Mouse (Mus musculus): ENCODE data around the gene Nfkb2. TPM values are rescaled to one million over a fixed set of nuclear protein-coding genes. Genes with fewer than 3 reads are reported as not detected.

The Nfkb2 gene
- polyA plus RNA-seq, 1 experiment from 2014 or later: 6.1 TPM

DNA sequence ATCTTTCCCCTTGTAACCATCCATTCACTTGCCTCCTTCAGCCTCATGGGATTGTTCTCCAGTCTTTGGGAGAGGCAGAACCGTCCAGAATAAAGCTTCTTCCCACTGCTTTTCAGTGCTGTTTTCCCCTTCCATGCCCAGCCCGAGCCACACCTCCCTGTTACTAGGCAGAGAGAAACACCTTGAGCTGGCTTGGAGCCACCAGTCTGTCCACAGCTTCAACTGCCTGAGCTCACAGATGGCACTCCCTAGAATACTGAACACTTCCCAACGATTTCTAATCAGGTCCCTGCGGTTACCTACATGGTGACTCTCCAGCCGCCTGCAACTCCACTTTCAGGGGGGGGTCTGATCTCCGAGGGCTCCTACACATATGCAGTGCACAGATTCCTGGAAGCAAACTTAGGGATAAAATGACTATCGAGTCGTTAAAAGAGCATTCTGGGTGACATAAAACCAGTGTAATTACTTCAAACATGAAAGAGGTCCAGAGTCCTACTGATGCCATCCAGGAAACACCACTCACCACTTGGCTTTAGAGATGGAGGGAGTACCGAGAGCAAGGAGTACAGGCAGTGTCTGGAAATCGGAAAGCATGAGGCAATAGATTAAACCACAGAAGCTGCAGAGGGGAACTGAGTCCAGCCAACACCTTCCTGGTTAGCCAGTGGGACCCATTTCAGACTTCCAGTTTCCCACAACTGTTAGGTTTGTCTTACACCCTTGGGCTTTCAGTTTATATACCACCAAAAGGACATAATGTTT lies 46.2 kb downstream of the Nfkb2 start, which contains the start of gene 2310034G01Rik:
Gene 2310034G01Rik (minus strand): TSS at position 135 of the 765 bp plus-strand sequence.
- TF ChIP-seq CTCF (IDR thresholded peaks at IDR 0.05; ENCODE audit: low read depth): no peak
- peak; percentile 72 for ATAC-seq
- H3K27ac ChIP-seq (ENCODE audit: low read depth, low read length): peak within 1 kb of the TSS; percentile 51; the same call in 1 of the 2 replicates

DNA sequence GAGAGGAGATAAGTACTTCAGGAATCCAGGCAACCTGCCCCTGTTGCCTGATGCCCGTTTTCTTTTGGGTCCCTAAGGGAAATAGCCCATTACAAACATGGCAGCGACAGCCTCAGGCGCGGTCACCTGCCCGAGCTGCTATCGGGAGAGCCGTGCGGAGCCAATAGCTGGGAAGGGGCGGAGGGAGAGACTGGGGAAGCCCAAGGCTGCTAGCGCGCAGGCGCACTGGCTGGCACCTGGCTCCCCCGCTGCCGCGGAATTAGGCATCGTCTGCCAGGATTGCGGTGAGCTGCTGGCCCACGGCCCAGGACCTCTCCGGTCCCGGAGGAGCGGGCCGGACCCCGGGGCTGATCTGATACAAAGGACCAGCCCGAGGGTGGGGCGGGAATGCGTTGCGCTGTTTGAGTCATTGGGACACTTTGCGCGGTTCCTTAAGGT lies 52.6 kb downstream of the Nfkb2 start:
- under 1% methylated on average over 29 of the region's 29 CpGs for WGBS
- H3K9me3 ChIP-seq (ENCODE audit: control insufficient read depth): no peaks in the 10 kb centered on the region
- peak overlapping the region; percentile 26 for H3K9ac ChIP-seq (ENCODE audit: low read depth, low read length)
- H3K4me2 ChIP-seq (replicated peaks; ENCODE audit: low read depth): peak overlapping the region; percentile 89
- no peaks in the 10 kb centered on the region for H3K27me3 ChIP-seq (replicated peaks; ENCODE audit: control insufficient read depth, insufficient read depth, low read length)
- no peaks in the 10 kb centered on the region for H3K4me1 ChIP-seq (replicated peaks; ENCODE audit: control insufficient read depth, insufficient read depth, low read length)
- peak overlapping the region; percentile 69 for H3K27ac ChIP-seq (ENCODE audit: low read depth, low read length)
- no peaks in the 10 kb centered on the region for H3K36me3 ChIP-seq (ENCODE audit: control insufficient read depth, insufficient read depth)
- ATAC-seq: peak; percentile 82
- no peak for TF ChIP-seq CTCF (IDR thresholded peaks at IDR 0.05; ENCODE audit: low read depth)
- peak overlapping the region; percentile 64 for H3K4me3 ChIP-seq (ENCODE audit: low read depth, low read length)

More for the DNA sequence above, 46.2 kb downstream of the Nfkb2 start, which contains the start of gene 2310034G01Rik:
- no peaks in the 10 kb centered on the region for H3K27me3 ChIP-seq (replicated peaks; ENCODE audit: control insufficient read depth, insufficient read depth, low read length)
- H3K4me2 ChIP-seq (replicated peaks; ENCODE audit: low read depth): peak within 1 kb of the TSS; percentile 98
- H3K4me3 ChIP-seq (ENCODE audit: low read depth, low read length): peak within 1 kb of the TSS; percentile 56
- no peaks in the 10 kb centered on the region; the same call in 1 of the 2 replicates for H3K36me3 ChIP-seq (ENCODE audit: control insufficient read depth, insufficient read depth)
- peak within 1 kb of the TSS; percentile 62 for H3K9ac ChIP-seq (ENCODE audit: low read depth, low read length)
- H3K9me3 ChIP-seq (ENCODE audit: control insufficient read depth): no peaks in the 10 kb centered on the region
- WGBS: 32% methylated on average over 10 of the region's 10 CpGs
- no peaks in the 10 kb centered on the region for H3K4me1 ChIP-seq (replicated peaks; ENCODE audit: control insufficient read depth, insufficient read depth, low read length)

DNA sequence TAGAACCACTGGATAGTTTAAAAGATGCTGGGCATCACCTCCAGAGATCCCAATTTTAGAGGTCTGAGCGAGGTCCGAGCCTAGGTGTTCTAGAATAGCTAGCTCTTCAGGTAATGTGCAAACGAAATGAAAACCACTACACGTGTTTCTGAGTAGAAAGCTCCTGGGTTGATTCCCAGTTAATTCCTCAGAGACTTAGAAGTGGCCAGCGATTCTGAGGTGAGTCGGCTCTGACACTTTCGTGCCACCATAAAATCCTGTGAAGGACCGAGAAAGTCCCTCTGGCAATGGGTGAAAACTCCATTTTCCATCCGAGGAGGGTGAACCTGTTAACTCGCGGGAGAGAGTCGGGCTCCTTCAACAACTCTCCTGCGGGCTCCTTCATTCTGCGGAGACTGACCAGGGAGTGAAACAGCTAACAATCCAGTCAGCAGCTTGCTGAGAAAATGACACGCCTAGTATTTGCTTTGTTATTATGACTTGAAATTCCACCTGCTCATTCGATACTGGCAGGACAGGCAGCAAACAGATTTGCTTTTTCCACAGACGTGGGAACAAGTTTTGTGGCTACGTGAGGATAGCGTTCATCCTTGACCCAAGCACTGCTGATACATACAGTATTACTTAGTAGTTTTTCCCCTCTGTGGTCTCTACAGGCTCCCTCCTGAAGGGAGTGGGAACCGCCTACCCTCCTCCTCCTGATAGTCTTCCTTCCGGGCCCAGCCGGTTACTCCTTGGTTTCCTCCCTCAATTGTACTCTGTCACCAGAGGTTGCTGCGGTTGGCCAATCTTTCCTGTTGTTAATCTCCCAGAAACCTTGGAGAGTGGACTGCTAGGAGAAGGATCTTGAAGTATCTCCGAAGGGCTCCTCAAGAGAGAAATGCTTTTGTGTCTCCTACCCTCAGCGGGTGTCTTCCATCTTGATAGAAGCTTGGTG lies 53.5 kb downstream of the Nfkb2 start:
- no peaks in the 10 kb centered on the region for H3K36me3 ChIP-seq (ENCODE audit: control insufficient read depth, insufficient read depth)
- peak overlapping the region; percentile 64 for H3K4me3 ChIP-seq (ENCODE audit: low read depth, low read length)
- TF ChIP-seq CTCF (IDR thresholded peaks at IDR 0.05; ENCODE audit: low read depth): no peak
- no peaks in the 10 kb centered on the region for H3K9me3 ChIP-seq (ENCODE audit: control insufficient read depth)
- peak; percentile 69 for ATAC-seq
- H3K9ac ChIP-seq (ENCODE audit: low read depth, low read length): peak overlapping the region; percentile 12; the same call in 1 of the 2 replicates
- 10% methylated on average over 25 of the region's 25 CpGs for WGBS
- peak overlapping the region; percentile 69 for H3K27ac ChIP-seq (ENCODE audit: low read depth, low read length)
- no peaks in the 10 kb centered on the region for H3K4me1 ChIP-seq (replicated peaks; ENCODE audit: control insufficient read depth, insufficient read depth, low read length)
- H3K27me3 ChIP-seq (replicated peaks; ENCODE audit: control insufficient read depth, insufficient read depth, low read length): no peaks in the 10 kb centered on the region
- peak overlapping the region; percentile 89 for H3K4me2 ChIP-seq (replicated peaks; ENCODE audit: low read depth)

DNA sequence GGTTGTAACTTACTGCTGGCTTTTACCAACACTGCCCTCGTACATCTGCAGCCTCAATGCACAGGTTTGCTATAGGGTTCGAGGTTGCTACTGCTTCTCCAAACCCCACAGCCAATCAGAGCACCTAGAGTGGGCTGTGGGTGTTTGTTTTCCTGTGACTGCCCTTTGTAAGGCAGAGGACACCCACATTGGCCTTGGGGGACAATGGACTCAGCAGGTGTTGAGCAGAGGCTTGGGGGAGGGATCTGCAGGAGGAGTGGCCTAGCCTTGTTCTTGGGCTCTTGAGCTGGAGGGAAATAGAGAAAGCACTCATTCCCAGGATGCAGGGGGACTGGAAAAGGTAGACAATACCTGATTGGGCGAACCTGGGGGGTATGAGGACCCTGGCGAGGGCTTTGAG lies 54.3 kb downstream of the Nfkb2 start:
- Histone ChIP-seq H3K4me1 (replicated peaks; ENCODE audit: control insufficient read depth, insufficient read depth, low read length) (no peaks in the 10 kb centered on the region), H3K4me2 (replicated peaks; ENCODE audit: low read depth) (peak overlapping the region; percentile 89), H3K27ac (ENCODE audit: low read depth, low read length) (peak overlapping the region; percentile 69), H3K36me3 (ENCODE audit: control insufficient read depth, insufficient read depth) (no peaks in the 10 kb centered on the region), H3K9me3 (ENCODE audit: control insufficient read depth) (no peaks in the 10 kb centered on the region), H3K9ac (ENCODE audit: low read depth, low read length) (no peak overlapping the region; the same call in 1 of the 2 replicates), H3K4me3 (ENCODE audit: low read depth, low read length) (no peak overlapping the region), H3K27me3 (replicated peaks; ENCODE audit: control insufficient read depth, insufficient read depth, low read length) (no peaks in the 10 kb centered on the region)
- ATAC-seq: peak; percentile 61
- 51% methylated on average over 4 of the region's 4 CpGs for whole genome bisulfite sequencing
- no peak for TF ChIP-seq CTCF (IDR thresholded peaks at IDR 0.05; ENCODE audit: low read depth)

MicroRNAs encoded within 50 kb of the gene (microRNA counts, 519-probe panel; counts per million panel counts)
- 3,483 counts per million, percentile 43 among the panel's probes with 10 or more counts for microRNA mmu-miR-146b

Small RNA genes lying within 50 kb of the gene (microRNA-seq; reads per million reads assigned to microRNA genes)
- not detected for gene Mir146b

Other genes starting within 250 kb of the Nfkb2 start
- 22.2 and 25.1 TPM in 2 replicates for gene Nolc1, start 228.5 kb upstream of the Nfkb2 start, polyA plus RNA-seq (2015; fragmentation: Nextera tagmentation; extraction: Ambion mirVana)
- not detected in 2 replicates for gene Elovl3, start 172.4 kb upstream of the Nfkb2 start, polyA plus RNA-seq (2015; fragmentation: Nextera tagmentation; extraction: Ambion mirVana)
- gene Pitx3, start 156.0 kb upstream of the Nfkb2 start, polyA plus RNA-seq (2015; fragmentation: Nextera tagmentation; extraction: Ambion mirVana): not detected in 2 replicates
- 28.0 and 32.1 TPM in 2 replicates for gene Gbf1, start 151.8 kb upstream of the Nfkb2 start, polyA plus RNA-seq (2015; fragmentation: Nextera tagmentation; extraction: Ambion mirVana)
- 27.1 and 30.1 TPM in 2 replicates for gene Psd, start 22.8 kb downstream of the Nfkb2 start, polyA plus RNA-seq (2015; fragmentation: Nextera tagmentation; extraction: Ambion mirVana)
- 22.0 and 25.3 TPM in 2 replicates for gene Fbxl15, start 23.9 kb downstream of the Nfkb2 start, polyA plus RNA-seq (2015; fragmentation: Nextera tagmentation; extraction: Ambion mirVana)
- gene Cuedc2, start 34.4 kb downstream of the Nfkb2 start, polyA plus RNA-seq (2015; fragmentation: Nextera tagmentation; extraction: Ambion mirVana): 78.8 and 80.0 TPM in 2 replicates
- 11.8 and 12.7 TPM in 2 replicates for gene Mfsd13a, start 36.8 kb downstream of the Nfkb2 start, polyA plus RNA-seq (2015; fragmentation: Nextera tagmentation; extraction: Ambion mirVana)
- 1.1 and 1.3 TPM in 2 replicates for gene 2310034G01Rik, start 46.0 kb downstream of the Nfkb2 start, polyA plus RNA-seq (2015; fragmentation: Nextera tagmentation; extraction: Ambion mirVana)
- gene Actr1a, start 91.4 kb downstream of the Nfkb2 start, polyA plus RNA-seq (2015; fragmentation: Nextera tagmentation; extraction: Ambion mirVana): 100 and 103 TPM in 2 replicates
- gene Sufu, start 92.6 kb downstream of the Nfkb2 start, polyA plus RNA-seq (2015; fragmentation: Nextera tagmentation; extraction: Ambion mirVana): 9.0 and 9.5 TPM in 2 replicates
- 16.7 and 17.1 TPM in 2 replicates for gene Trim8, start 197.4 kb downstream of the Nfkb2 start, polyA plus RNA-seq (2015; fragmentation: Nextera tagmentation; extraction: Ambion mirVana)